Mouse (Mus musculus): ENCODE data around the gene Ndufa6. TPM values are rescaled to one million over a fixed set of nuclear protein-coding genes. Genes with fewer than 3 reads are reported as not detected.
"Not testable (repeated sequence)": the region's sequence is repeated elsewhere in the genome, so short reads cannot be mapped to it uniquely, and the experiment has no call there.

Ndufa6 gene
- polyA plus RNA-seq, 1 experiment from 2014 or later, result 302 TPM

DNA sequence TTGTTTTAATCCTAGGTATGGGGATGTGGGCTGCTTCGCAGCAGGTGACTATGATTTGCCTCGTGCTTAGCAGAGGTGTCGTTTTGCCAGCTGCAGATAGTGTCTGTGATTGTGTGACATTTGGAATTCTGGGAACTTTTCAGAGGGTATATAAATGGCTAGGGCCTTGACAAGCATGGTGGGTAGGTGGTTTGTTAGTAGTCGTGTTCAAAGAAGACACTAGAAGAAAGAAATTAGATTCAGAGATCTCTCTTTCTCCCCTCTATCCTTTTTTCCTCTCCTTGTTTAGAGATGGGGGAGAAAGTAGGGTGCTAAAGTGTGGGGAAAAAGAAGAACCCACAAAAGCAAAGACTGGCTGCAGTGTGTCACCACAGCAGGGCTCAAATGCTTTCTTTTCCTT, 14.0 kb upstream of the Ndufa6 start:
- no peak overlapping the region for H3K4me3 ChIP-seq (replicated peaks)
- H3K27ac ChIP-seq, result no peak overlapping the region
- 88% methylated on average over 4 of the region's 4 CpGs for WGBS
- no peak for ATAC-seq (ENCODE audit: insufficient number of reproducible peaks, insufficient read depth, low FRiP score, low TSS enrichment, low read depth)
- no peak overlapping the region for H3K4me2 ChIP-seq
- H3K9me3 ChIP-seq, result no peaks in the 10 kb centered on the region
- H3K36me3 ChIP-seq, result no peaks in the 10 kb centered on the region
- H3K27me3 ChIP-seq, result no peaks in the 10 kb centered on the region
- H3K9ac ChIP-seq (replicated peaks), result no peak overlapping the region
- no peaks in the 10 kb centered on the region for H3K4me1 ChIP-seq (replicated peaks)

DNA sequence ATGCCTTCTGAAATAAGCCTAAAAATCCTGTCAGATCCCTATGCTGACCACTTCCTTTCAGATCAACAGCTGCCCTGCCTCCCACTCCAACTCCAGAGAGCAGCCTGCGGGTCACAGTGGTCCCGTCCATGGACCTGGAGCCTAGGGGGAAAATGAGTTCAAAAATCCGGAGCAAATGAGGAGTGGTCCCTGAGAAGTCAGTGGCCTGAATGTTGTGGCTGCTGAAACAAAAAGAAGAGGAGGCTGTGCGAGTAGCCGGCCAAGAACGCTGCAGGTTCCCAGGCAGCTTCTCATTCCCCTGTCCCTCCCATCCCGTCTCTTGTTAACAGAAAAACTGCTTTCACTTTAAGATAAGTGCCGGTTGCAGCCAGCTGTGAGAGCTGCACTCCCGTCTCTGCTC, 10.4 kb upstream of the Ndufa6 start:
- H3K27me3 ChIP-seq; H3K4me3 ChIP-seq (replicated peaks); ATAC-seq (ENCODE audit: insufficient number of reproducible peaks, insufficient read depth, low FRiP score, low TSS enrichment, low read depth); H3K4me2 ChIP-seq; H3K9ac ChIP-seq (replicated peaks); H3K9me3 ChIP-seq; H3K36me3 ChIP-seq; H3K27ac ChIP-seq; H3K4me1 ChIP-seq (replicated peaks): not testable (repeated sequence)
- 19% methylated on average over 6 of the region's 9 CpGs for WGBS

DNA sequence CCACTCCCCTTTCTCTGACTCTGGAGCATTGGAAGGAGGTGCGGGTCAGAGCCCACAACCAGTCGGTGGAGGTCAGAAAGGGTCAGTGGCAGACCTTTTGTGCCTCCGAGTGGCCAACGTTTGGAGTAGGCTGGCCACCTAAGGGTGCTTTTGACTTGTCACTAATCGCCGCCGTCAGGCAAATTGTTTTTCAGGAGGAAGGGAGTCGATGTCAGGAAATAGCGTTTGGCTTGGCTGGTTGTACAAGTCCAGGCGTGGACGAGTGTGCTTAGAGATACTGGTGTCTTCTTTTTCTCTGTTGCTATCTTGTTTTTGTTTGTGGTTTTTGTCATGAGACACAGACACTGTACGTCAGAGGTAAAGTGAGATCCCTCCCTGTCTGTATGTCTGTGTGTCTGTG, 9.7 kb upstream of the Ndufa6 start:
- WGBS, result 88% methylated on average over 10 of the region's 12 CpGs
- H3K36me3 ChIP-seq; ATAC-seq (ENCODE audit: insufficient number of reproducible peaks, insufficient read depth, low FRiP score, low TSS enrichment, low read depth): not testable (repeated sequence)

DNA sequence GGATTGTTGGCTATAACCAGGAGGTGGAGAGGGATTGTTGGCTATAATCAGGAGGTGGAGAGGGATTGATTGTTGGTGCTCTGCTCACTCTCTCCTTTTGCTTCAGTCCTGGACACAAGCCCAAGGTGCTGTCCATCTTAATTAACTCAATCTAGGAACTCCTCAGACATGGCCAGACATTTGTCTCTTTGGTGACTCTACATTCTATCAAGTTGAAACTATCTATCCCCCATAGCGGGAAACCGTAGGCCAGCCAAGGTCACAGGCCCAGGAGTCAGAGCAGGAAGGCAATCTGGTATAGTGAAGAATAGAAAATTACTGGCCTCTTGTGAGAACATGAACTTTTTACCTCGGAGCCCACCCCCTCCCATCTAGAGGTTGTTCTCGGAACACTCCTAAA, 8.1 kb upstream of the Ndufa6 start:
- H3K9ac ChIP-seq (replicated peaks), result no peak overlapping the region
- no peaks in the 10 kb centered on the region for H3K9me3 ChIP-seq
- no peaks in the 10 kb centered on the region for H3K27me3 ChIP-seq
- 85% methylated on average over 4 of the region's 4 CpGs for WGBS
- no peak overlapping the region for H3K4me2 ChIP-seq
- H3K4me3 ChIP-seq (replicated peaks), result no peak overlapping the region
- H3K27ac ChIP-seq, result no peak overlapping the region
- ATAC-seq (ENCODE audit: insufficient number of reproducible peaks, insufficient read depth, low FRiP score, low TSS enrichment, low read depth), result no peak
- no peaks in the 10 kb centered on the region for H3K36me3 ChIP-seq
- peaks cover 10% of the 10 kb centered on the region; the same call in 1 of the 2 replicates for H3K4me1 ChIP-seq (replicated peaks)

More for the DNA sequence above, 9.7 kb upstream of the Ndufa6 start:
- H3K4me1 ChIP-seq (replicated peaks); H3K9me3 ChIP-seq; H3K4me3 ChIP-seq (replicated peaks); H3K9ac ChIP-seq (replicated peaks); H3K4me2 ChIP-seq; H3K27me3 ChIP-seq; H3K27ac ChIP-seq: not testable (repeated sequence)

DNA sequence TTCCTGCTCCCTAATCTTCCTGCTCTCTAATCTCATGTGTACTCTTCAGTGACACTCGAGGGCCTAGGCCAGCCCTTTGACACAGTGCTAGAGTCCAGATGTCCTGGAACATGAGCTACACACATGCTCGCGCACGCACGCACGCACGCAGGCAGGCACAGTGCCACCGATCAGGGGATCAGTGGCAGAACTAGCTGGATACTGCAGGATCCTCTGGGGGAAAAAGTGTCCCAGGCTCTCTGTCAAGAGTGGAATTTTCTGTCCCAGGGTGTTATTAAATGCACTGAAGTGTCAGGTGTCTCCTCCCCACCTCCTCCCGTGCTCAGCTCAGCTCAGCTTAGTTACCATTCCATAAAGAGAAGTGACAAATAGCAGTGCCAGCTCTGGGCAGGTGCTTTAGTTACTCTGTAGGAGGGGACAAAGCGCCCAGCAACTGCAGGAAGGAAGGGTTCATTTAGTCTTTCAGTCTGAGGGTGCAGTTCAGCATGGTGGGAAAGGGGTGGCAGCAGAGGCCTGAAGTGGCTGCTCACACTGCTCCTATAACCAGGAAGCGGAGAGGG, 7.4 kb upstream of the Ndufa6 start:
- H3K9ac ChIP-seq (replicated peaks), result no peak overlapping the region
- no peaks in the 10 kb centered on the region for H3K27me3 ChIP-seq
- no peaks in the 10 kb centered on the region for H3K9me3 ChIP-seq
- 69% methylated on average over 11 of the region's 11 CpGs for WGBS
- H3K4me2 ChIP-seq, result no peak overlapping the region
- H3K4me1 ChIP-seq (replicated peaks), result peaks cover 10% of the 10 kb centered on the region; the same call in 1 of the 2 replicates
- no peak overlapping the region for H3K27ac ChIP-seq
- no peaks in the 10 kb centered on the region for H3K36me3 ChIP-seq
- no peak for ATAC-seq (ENCODE audit: insufficient number of reproducible peaks, insufficient read depth, low FRiP score, low TSS enrichment, low read depth)
- no peak overlapping the region for H3K4me3 ChIP-seq (replicated peaks)

DNA sequence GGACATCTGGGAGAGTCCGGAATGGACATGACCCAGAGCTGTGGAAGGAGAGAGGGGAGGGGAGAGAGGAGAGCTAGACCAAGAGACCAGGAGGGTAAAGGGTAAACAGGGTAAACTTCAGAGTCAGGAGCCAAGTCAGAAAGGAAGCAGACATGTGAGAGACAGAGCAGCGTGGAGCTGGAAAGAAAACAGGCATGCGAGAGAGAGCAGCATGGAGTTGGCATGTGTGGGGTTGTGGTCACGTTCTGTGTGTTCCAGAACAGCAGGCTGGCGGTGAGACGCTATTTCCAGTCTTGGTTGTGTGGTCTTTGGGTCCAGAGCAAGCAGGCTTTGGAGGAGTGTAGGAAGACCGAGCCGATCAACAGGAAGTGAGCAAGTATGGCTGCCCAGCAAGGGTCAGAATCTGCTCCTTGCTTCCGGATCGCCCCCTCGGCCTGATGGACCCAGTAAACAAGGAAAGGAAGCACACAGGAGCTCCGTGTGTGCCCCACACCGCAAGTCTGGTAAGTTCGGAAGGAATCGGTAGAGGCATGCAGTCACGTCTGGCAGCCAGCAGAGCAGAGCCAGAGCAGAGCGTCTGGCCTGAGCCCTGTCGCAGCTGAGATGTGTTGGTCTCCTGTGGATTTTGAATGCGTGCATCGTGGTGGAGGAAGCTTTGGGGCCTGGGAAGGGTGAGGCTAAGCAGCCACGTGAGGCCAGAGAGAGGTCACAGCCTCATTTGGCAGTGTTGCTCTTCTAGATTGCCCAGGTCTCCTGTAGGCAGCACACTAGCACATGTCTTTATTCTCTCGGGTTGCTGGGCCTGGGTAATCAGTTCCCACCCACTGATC, 4.5 kb upstream of the Ndufa6 start:
- H3K9me3 ChIP-seq, result no peaks in the 10 kb centered on the region
- no peaks in the 10 kb centered on the region for H3K27me3 ChIP-seq
- peaks cover 12% of the 10 kb centered on the region; the same call in 1 of the 2 replicates for H3K4me1 ChIP-seq (replicated peaks)
- ATAC-seq (ENCODE audit: insufficient number of reproducible peaks, insufficient read depth, low FRiP score, low TSS enrichment, low read depth), result no peak
- H3K27ac ChIP-seq, result peak overlapping the region; percentile 41; the same call in 1 of the 2 replicates
- WGBS, result 65% methylated on average over 22 of the region's 22 CpGs
- H3K9ac ChIP-seq (replicated peaks), result peak overlapping the region; percentile 37; the same call in 1 of the 2 replicates
- H3K4me2 ChIP-seq, result no peak overlapping the region
- H3K36me3 ChIP-seq, result no peaks in the 10 kb centered on the region
- H3K4me3 ChIP-seq (replicated peaks), result no peak overlapping the region

DNA sequence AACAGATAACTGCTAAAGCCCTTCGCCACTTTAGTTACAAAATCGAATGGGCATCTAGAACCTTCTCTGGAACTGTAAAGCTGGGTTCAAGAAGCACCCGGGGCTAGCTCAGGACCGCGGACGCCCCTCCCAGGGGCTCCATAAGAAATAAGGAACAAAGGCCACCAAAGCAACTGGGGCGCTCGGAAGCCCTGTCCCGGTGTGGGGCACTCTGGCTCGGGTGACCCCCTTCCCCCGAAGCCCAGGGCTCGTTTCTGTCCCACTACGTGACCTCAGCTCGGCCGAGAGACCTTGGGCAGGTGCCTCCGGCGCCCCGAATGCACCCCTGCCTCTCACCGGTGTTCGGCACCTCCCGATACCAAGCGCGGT, 393 bp downstream of the Ndufa6 start:
- whole genome bisulfite sequencing, result under 1% methylated on average over 23 of the region's 23 CpGs
- H3K27me3 ChIP-seq, result no peaks in the 10 kb centered on the region
- peaks cover 23% of the 10 kb centered on the region for H3K4me1 ChIP-seq (replicated peaks)
- H3K36me3 ChIP-seq, result peaks cover 30% of the 10 kb centered on the region
- no peaks in the 10 kb centered on the region for H3K9me3 ChIP-seq
- no peak; the same call in 1 of the 2 replicates for ATAC-seq (ENCODE audit: insufficient number of reproducible peaks, insufficient read depth, low FRiP score, low TSS enrichment, low read depth)
- H3K4me2 ChIP-seq, result peak overlapping the region; percentile 86
- H3K9ac ChIP-seq (replicated peaks), result peak overlapping the region; percentile 93
- H3K4me3 ChIP-seq (replicated peaks), result peak overlapping the region; percentile 93
- peak overlapping the region; percentile 84 for H3K27ac ChIP-seq

DNA sequence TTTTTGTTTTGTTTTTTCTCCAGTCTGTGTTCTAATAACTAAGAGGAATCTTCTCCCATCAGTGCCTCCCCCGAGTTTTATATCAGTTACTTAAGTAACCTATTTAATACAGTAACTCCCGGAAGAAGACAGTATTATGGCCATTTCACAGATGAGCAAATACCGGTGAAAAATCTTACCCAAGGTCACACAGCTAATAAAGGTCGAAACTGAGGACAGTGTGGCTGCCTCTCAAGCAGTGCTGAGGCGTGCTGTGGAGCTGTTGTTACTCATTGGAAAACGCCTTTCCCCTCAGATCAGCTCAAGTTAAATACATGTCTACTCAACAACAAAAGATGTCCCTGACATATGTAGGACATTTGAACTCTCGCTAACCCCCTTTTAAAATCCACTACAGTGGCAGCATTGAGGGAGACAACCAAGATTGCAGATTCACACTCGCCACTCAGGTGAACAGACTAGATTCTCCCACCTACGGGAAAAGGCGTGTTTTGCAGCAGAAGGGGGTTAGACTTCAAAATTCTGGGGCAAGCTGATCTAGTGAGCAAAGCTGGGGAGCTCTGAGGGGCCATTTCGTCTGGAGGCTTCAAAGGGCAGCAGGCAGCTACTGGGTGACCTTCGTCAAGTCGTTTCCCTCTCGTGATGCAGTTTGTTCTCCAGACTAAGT, 911 bp downstream of the Ndufa6 start:
- Histone ChIP-seq H3K9me3 (no peaks in the 10 kb centered on the region), H3K4me2 (peak overlapping the region; percentile 86), H3K4me1 (replicated peaks) (peaks cover 19% of the 10 kb centered on the region), H3K9ac (replicated peaks) (peak overlapping the region; percentile 93), H3K27ac (peak overlapping the region; percentile 84), H3K27me3 (no peaks in the 10 kb centered on the region), H3K4me3 (replicated peaks) (peak overlapping the region; percentile 93), H3K36me3 (peaks cover 35% of the 10 kb centered on the region)
- 32% methylated on average over 14 of the region's 14 CpGs for WGBS
- no peak for ATAC-seq (ENCODE audit: insufficient number of reproducible peaks, insufficient read depth, low FRiP score, low TSS enrichment, low read depth)

DNA sequence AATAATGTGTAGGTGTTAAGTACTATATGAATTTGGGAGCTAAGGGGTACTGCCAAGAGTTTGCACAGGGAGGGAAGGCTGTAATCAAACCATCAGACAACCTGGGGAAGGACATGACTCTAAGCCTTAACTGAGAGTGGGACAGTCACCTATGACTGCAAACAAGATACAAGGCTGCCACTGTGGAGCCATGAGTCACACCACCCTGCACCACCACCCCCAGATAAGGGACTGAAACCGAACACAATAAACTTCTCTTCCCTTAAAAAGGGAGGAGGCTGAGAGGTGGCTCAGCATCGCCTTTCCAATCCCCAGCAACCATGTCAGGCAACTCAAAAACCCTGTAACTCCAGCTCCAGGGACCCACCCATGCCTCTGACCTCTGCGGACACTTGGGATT, 2.6 kb downstream of the Ndufa6 start:
- H3K4me1 ChIP-seq (replicated peaks), result peaks cover 31% of the 10 kb centered on the region
- H3K27me3 ChIP-seq, result no peaks in the 10 kb centered on the region
- WGBS, result 91% methylated on average over 3 of the region's 3 CpGs
- no peaks in the 10 kb centered on the region for H3K9me3 ChIP-seq
- ATAC-seq (ENCODE audit: insufficient number of reproducible peaks, insufficient read depth, low FRiP score, low TSS enrichment, low read depth), result no peak
- H3K36me3 ChIP-seq, result peaks cover 45% of the 10 kb centered on the region
- no peak overlapping the region for H3K4me2 ChIP-seq
- no peak overlapping the region for H3K4me3 ChIP-seq (replicated peaks)
- H3K27ac ChIP-seq, result no peak overlapping the region
- H3K9ac ChIP-seq (replicated peaks), result no peak overlapping the region

DNA sequence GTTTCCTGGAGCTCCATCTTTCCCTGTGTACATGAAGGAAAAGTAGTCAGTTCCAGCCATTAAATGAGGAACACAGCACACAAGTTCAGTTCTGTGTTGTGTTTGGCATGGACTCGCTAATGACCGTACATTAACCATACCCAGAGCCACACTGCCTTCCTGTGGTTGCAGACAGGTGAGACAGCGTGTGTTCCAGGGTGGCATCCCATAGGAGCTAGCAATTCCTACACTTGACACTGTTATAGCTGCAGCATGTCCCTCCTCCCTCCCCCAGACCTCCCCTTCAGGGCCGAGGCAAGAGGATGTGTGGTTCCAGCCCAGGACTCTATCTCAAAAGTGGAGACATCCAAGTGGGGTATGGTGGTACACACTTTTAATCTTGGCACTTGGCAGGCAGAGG, 3.8 kb downstream of the Ndufa6 start:
- H3K27me3 ChIP-seq, result no peaks in the 10 kb centered on the region
- H3K36me3 ChIP-seq, result peaks cover 45% of the 10 kb centered on the region
- H3K9ac ChIP-seq (replicated peaks), result no peak overlapping the region
- H3K4me3 ChIP-seq (replicated peaks), result no peak overlapping the region
- peaks cover 32% of the 10 kb centered on the region for H3K4me1 ChIP-seq (replicated peaks)
- no peak overlapping the region for H3K27ac ChIP-seq
- H3K9me3 ChIP-seq, result no peaks in the 10 kb centered on the region
- H3K4me2 ChIP-seq, result no peak overlapping the region
- WGBS, result 94% methylated on average over 4 of the region's 4 CpGs
- no peak for ATAC-seq (ENCODE audit: insufficient number of reproducible peaks, insufficient read depth, low FRiP score, low TSS enrichment, low read depth)

DNA sequence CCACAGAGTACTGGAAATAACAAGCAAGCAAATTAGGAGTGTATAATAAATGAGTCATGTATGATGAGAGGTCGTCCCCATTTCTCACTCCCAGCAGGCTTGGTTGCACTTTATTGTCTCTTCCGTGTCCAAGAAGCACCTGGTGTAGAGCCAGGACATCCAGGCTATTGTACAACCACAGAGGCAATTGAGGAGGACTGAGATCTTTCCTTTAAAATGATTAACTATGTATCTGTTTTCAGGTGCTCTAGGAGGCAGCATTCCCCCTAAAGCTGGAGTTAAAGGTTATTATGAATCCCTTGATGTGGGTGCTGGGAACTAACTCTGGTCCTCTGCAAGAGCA, 5.2 kb downstream of the Ndufa6 start:
- no peak for ATAC-seq (ENCODE audit: insufficient number of reproducible peaks, insufficient read depth, low FRiP score, low TSS enrichment, low read depth)
- H3K4me1 ChIP-seq (replicated peaks), result peaks cover 30% of the 10 kb centered on the region

More for the DNA sequence above, 5.2 kb downstream of the Ndufa6 start:
- H3K27me3 ChIP-seq, result no peaks in the 10 kb centered on the region
- WGBS, result 84% methylated on average over 2 of the region's 2 CpGs
- H3K4me2 ChIP-seq, result no peak overlapping the region
- H3K36me3 ChIP-seq, result peaks cover 45% of the 10 kb centered on the region
- no peak overlapping the region for H3K4me3 ChIP-seq (replicated peaks)
- no peak overlapping the region for H3K27ac ChIP-seq
- no peak overlapping the region for H3K9ac ChIP-seq (replicated peaks)
- H3K9me3 ChIP-seq, result no peaks in the 10 kb centered on the region

All from limb, embryonic 12.5 days (tissue).